Mouse (Mus musculus) heart, adult 2 months (tissue): Measurements from ENCODE around the gene Guca2a. TPM values are rescaled to one million over a fixed set of nuclear protein-coding genes. Genes with fewer than 3 reads are reported as not detected.

Source experiments
- DNase-seq, 2 experiments: peaks; one replicate each; pipeline ENCODE4 v3.0.0; 2021
- H3K27ac ChIP-seq: fragments of 200-600 bp; 2 replicates; pipeline ENCODE4 v1.8.1; 2022
- H3K27me3 ChIP-seq: fragments of 200-500 bp; 2 replicates; pipeline ENCODE4 v1.6.1; 2012; ENCODE audit warnings: mild to moderate bottlenecking, low read length, inconsistent platforms, mixed read lengths; ENCODE audit not compliant: control insufficient read depth, insufficient read depth
- H3K36me3 ChIP-seq: fragments of 200-500 bp; 2 replicates; pipeline ENCODE4 v1.6.1; 2012; ENCODE audit warnings: low read length, inconsistent platforms; ENCODE audit not compliant: control insufficient read depth, insufficient read depth
- H3K4me1 ChIP-seq: fragments of 200-500 bp; 2 replicates; pipeline ENCODE4 v1.6.1; 2011; ENCODE audit warnings: low read length; ENCODE audit not compliant: control insufficient read depth, insufficient read depth
- H3K4me3 ChIP-seq: fragments of 200-600 bp; 2 replicates; pipeline ENCODE4 v1.8.1; 2022
- H3K79me2 ChIP-seq: fragments of 200-500 bp; replicated peaks from 2 replicates; pipeline ENCODE4 v1.6.1; 2012; ENCODE audit warnings: mild to moderate bottlenecking, inconsistent platforms, low read length, moderate library complexity, mixed read lengths; ENCODE audit not compliant: control insufficient read depth, insufficient read depth
- H3K9ac ChIP-seq: fragments of 200-500 bp; 2 replicates; pipeline ENCODE4 v1.6.1; 2012; ENCODE audit warnings: low read depth, mild to moderate bottlenecking, control low read depth, inconsistent platforms, low read length, mixed read lengths
- CTCF ChIP-seq: fragments of 200-600 bp; IDR thresholded peaks from 2 replicates; pipeline ENCODE4 v1.8.1; 2022; ENCODE audit warnings: antibody characterized with exemption, mild to moderate bottlenecking, moderate library complexity
- EP300 ChIP-seq: fragments of 200-500 bp; IDR thresholded peaks from 2 replicates; pipeline ENCODE4 v1.6.1; 2011; ENCODE audit warnings: low read depth, low read length, control low read depth; ENCODE audit not compliant: insufficient read depth
- POLR2A ChIP-seq: fragments of 200-500 bp; IDR thresholded peaks from 2 replicates; pipeline ENCODE4 v1.6.1; 2011; ENCODE audit warnings: mild to moderate bottlenecking, low read depth, low read length, control low read depth; ENCODE audit not compliant: insufficient read depth
- WGBS: fragments of 180-500 bp; shearing (Covaris S2); methylation state at CpG from one replicate; pipeline ENCODE4 v1.1.7; 2018; 5-methylcytosine and 5-hydroxymethylcytosine counted together
- intact Hi-C: fragments of 180-260 bp; cut with DNase I; formaldehyde crosslinking; loops from one replicate; pipeline ENCODE4 v1.15.1; 2025
- polyA plus RNA-seq: library from polyadenylated mRNA; depleted of rRNA; stranded (reverse); fragments of >200 nt; gene quantifications from 2 replicates; pipeline ENCODE4 v1.2.3, GENCODE M21; 2012
- total RNA-seq, 2 experiments: library from RNA; stranded (reverse); gene quantifications; 2 replicates each; pipeline ENCODE4 v1.2.3; 2021

Gene Guca2a
- total and polyA plus RNA-seq, 3 experiments: 0.21 TPM; not detected in 2

DNA sequence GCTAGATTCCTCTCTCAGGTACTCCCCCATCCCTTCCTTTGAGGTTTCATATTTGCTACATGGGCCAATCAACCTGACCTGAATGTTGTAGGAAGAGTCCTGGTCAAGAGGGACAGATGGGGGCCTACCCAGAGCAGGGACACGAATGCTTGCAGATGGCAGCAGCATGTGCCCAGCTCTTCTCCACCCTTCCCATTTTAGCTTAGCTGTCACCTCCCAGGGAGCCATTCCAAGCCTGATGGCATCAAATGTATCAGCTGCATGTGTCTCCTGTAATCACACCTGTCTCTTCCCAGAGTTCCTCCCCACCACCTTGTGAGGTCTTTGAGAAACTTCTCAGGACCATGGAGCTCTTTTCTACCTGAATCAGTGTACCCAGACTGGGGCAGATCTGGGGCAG lies 19.5 kb downstream of the Guca2a start:
- Histone ChIP-seq H3K9ac (no peak overlapping the region), H3K79me2 (no peaks in the 10 kb centered on the region), H3K27me3 (no peaks in the 10 kb centered on the region), H3K27ac (no peak overlapping the region), H3K36me3 (0 out of 2 replicates have a peak, but pooled peaks cover 2% of the 10 kb centered on the region), H3K4me1 (no peaks in the 10 kb centered on the region), H3K4me3 (no peak overlapping the region)
- whole genome bisulfite sequencing: 83% methylated on average over 1 of the region's 1 CpGs
- no peak for TF ChIP-seq EP300
- TF ChIP-seq POLR2A: no peak
- TF ChIP-seq CTCF: no peak
- intact Hi-C loops: no loop called here
- no peak for DNase-seq

DNA sequence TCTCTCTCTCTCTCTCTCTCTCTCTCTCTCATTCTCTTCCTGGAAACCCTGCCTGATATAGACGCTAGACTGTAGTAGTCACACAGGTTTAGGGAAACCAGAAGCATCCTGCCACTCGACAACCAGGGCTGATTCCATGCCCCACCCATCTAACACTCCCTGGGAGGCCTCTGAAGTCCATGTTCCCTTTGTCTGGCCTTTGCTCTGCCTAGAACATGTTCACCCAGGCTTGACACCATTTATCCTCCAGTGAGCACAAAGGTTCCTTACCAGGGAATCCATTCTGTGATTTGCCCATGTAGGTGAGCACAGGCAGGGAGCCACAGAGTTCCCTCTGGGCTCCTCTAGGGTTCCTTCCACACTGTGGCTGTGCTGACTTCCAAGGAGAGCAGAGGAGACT lies 20.7 kb downstream of the Guca2a start:
- no peak for DNase-seq
- no peak overlapping the region for H3K4me3 ChIP-seq
- H3K36me3 ChIP-seq: 0 out of 2 replicates have a peak, but pooled peaks cover 2% of the 10 kb centered on the region
- H3K27ac ChIP-seq: no peak overlapping the region
- H3K4me1 ChIP-seq: 0 out of 2 replicates have a peak, but pooled peaks cover 1% of the 10 kb centered on the region
- TF ChIP-seq CTCF (no peak), EP300 (no peak), POLR2A (no peak)
- H3K27me3 ChIP-seq: no peaks in the 10 kb centered on the region
- H3K9ac ChIP-seq: no peak overlapping the region
- H3K79me2 ChIP-seq: no peaks in the 10 kb centered on the region
- intact Hi-C loops: no loop called here
- 52% methylated on average over 2 of the region's 2 CpGs for WGBS

DNA sequence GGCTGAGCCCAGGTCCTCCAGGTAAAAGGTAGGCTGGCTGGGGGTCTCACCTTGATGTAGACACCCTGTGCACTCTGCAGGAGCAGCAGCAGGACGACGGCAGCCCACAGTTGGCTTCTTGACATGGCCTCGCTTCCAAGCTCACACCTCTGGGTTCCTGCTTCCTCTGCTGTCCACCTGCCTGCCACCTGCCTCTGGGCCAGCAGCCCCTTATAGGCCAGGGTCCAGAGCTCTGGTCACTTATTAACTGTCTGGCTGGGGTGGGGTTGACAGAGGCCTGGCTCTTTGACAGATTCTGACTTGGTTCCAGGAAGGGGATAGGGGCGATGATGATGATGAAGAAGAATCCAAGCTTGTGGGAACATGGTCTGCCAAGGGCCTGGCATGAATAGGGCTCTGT lies 21.2 kb downstream of the Guca2a start, which contains the start of gene Guca2b:
TSS of gene Guca2b (minus strand) at position 224 of the 400 bp plus-strand sequence.
- Histone ChIP-seq H3K4me3 (no peak within 1 kb of the TSS), H3K4me1 (0 out of 2 replicates have a peak, but pooled peaks cover 1% of the 10 kb centered on the region), H3K9ac (no peak within 1 kb of the TSS), H3K27ac (no peak within 1 kb of the TSS), H3K79me2 (no peaks in the 10 kb centered on the region), H3K36me3 (0 out of 2 replicates have a peak, but pooled peaks cover 2% of the 10 kb centered on the region), H3K27me3 (no peaks in the 10 kb centered on the region)
- TF ChIP-seq POLR2A: no peak
- TF ChIP-seq EP300: no peak
- no peak for TF ChIP-seq CTCF
- intact Hi-C loops: no loop called here
- 88% methylated on average over 4 of the region's 4 CpGs for WGBS
- no peak for DNase-seq

DNA sequence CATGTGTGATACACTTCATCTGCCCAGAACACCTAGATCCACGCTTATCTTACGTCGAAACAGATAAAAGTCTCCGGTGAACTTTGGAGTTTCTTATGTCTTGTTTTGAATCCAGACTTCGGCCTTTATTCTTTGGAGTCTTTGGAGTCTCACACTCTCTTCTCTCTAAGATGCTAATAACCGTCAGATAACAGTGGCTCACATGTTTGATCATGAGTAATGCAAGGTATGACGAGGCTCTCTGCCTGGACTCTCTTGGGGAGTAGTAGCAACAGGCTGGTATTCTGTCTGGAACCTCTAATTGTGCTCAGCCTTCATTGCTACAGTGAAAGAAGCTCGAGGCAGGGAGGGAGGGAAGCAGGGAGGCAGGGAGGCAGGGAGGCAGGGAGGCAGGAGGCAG lies 22.5 kb downstream of the Guca2a start:
- Histone ChIP-seq H3K79me2 (no peaks in the 10 kb centered on the region), H3K36me3 (0 out of 2 replicates have a peak, but pooled peaks cover 2% of the 10 kb centered on the region), H3K4me1 (0 out of 2 replicates have a peak, but pooled peaks cover 1% of the 10 kb centered on the region), H3K4me3 (no peak overlapping the region), H3K27me3 (no peaks in the 10 kb centered on the region), H3K9ac (no peak overlapping the region), H3K27ac (no peak overlapping the region)
- intact Hi-C loops: loop anchor here (5.0 kb wide), 1 partner anchor 233 kb away; no protein-coding TSS in a partner anchor
- DNase-seq: no peak
- TF ChIP-seq POLR2A: no peak
- TF ChIP-seq CTCF: no peak
- no peak for TF ChIP-seq EP300
- 81% methylated on average over 8 of the region's 8 CpGs for WGBS

DNA sequence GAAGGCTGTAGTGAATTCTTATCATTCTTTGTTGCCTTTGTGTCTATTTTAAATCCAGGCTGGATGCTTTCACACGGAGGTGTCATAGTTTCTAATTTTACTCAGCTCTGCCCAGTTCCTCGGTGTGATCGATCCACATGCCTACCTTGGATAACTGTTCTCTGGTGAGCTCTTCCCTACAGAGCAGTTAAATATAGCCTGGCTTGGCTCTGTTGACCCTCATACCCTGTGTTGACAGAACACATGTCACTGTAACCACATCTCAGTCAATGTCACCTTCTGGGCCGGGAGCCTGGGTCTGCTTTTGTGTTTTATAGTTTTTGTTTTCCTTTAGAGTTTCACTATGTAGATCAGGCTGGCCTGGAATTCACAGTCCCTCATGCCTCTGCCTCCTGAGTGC lies 24.6 kb downstream of the Guca2a start:
- no peaks in the 10 kb centered on the region for H3K27me3 ChIP-seq
- TF ChIP-seq POLR2A (no peak), CTCF (no peak), EP300 (0 out of 2 replicates have a peak, but pooled peaks have one; percentile 29)
- DNase-seq: peak in 1 of 2 experiments; percentile 49
- no peak overlapping the region for H3K4me3 ChIP-seq
- intact Hi-C loops: loop anchor here (5.0 kb wide), 1 partner anchor 235 kb away; no protein-coding TSS in a partner anchor
- no peak overlapping the region for H3K9ac ChIP-seq
- H3K27ac ChIP-seq: peak overlapping the region; percentile 82
- peaks cover 1% of the 10 kb centered on the region; the same call in 1 of the 2 replicates for H3K4me1 ChIP-seq
- H3K36me3 ChIP-seq: 0 out of 2 replicates have a peak, but pooled peaks cover 2% of the 10 kb centered on the region
- no peaks in the 10 kb centered on the region for H3K79me2 ChIP-seq
- WGBS: 28% methylated on average over 4 of the region's 4 CpGs

DNA sequence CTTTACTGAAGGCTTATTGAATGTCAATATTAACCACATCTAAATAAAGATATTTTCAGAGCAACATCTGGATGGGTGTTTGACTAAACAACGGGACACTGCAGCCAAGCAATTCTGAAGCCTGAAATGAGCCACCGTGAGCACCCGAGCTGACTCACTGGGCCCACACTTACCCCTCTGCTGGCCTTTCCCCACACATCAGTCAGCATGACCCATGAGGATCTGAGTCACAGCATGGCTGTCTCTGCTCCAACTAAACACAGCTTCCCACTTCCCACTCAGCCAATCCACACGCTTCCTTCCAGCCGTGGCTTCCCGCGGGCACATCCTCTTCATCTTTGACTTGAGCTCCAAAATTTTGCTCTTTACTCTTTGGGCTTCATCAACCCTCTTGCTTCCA lies 25.5 kb downstream of the Guca2a start:
- DNase-seq: peak; percentile 27 to 31
- no peaks in the 10 kb centered on the region for H3K27me3 ChIP-seq
- WGBS: 56% methylated on average over 7 of the region's 7 CpGs
- H3K4me3 ChIP-seq: no peak overlapping the region
- H3K4me1 ChIP-seq: peaks cover 1% of the 10 kb centered on the region; the same call in 1 of the 2 replicates
- TF ChIP-seq CTCF (no peak), POLR2A (no peak), EP300 (no peak)
- 0 out of 2 replicates have a peak, but pooled peaks cover 2% of the 10 kb centered on the region for H3K36me3 ChIP-seq
- H3K27ac ChIP-seq: peak overlapping the region; percentile 82
- H3K79me2 ChIP-seq: no peaks in the 10 kb centered on the region
- no peak overlapping the region for H3K9ac ChIP-seq
- intact Hi-C loops: loop anchor here (5.0 kb wide), 1 partner anchor 236 kb away; no protein-coding TSS in a partner anchor
